Mouse (Mus musculus): ENCODE results near the gene Gm20822. TPM values are rescaled to one million over a fixed set of nuclear protein-coding genes. Genes with fewer than 3 reads are reported as not detected.

Gene Gm20822
- not detected in 2 replicates for polyA plus RNA-seq (2012; rRNA removed)

DNA sequence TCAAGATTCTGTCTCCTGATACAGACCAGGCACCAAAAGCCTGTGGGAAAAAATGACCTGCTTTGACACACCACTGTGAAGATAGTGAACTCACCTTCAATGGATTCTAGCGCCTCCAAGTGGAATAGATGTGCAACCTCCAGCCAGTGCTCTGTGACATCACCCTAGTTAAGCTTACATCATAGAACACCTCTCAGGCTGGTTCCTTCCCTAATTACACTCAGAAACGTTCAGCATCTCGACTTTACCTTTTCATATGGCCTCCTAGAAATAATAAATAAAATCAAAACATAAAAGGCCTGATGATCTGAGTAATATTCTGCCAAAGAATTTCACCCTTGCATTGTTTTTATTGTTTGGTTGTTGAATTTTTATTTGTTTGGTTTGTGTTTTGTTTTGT lies at the start of gene Gm20822:
TSS of gene Gm20822 (minus strand) at position 101 of the 400 bp plus-strand sequence.

Data from ovary, adult 2 months (tissue).